Comparison of ENCODE assay signal across 10 mouse cellular contexts in genomic region chr3:151001881-151002412, GRCm38 (mm10).
DNase-seq lines count a peak whose midpoint lies in the region; ATAC-seq and TF ChIP-seq lines count a peak whose summit lies in the region.
"Had no signal": no experiment of that assay in that cellular context is flagged by ENCODE, and none has a peak within 500 bp of the region (broad histone marks: within the 10 kb centered on the region; RNA-seq: fewer than 3 reads in every experiment).

No protein-coding gene starts in this region.

- no peak for TF ChIP-seq POLR2A in cortical plate, adult 2 months (IDR thresholded peaks at IDR 0.05; ENCODE audit: extremely low read depth, insufficient read depth, low read length)

- no peaks in the 10 kb centered on the region for H3K27me3 ChIP-seq in kidney, embryonic 14.5 days (ENCODE audit: control insufficient read depth, insufficient read depth, low read length)
- no peaks in the 10 kb centered on the region for H3K27me3 ChIP-seq in midbrain, embryonic 13.5 days
- H3K27me3 ChIP-seq: liver, embryonic 13.5 days; stomach, embryonic 15.5 days had no signal

- no peaks in the 10 kb centered on the region for H3K9me3 ChIP-seq in kidney, embryonic 14.5 days (ENCODE audit: control insufficient read depth, low read length)
- no peaks in the 10 kb centered on the region for H3K9me3 ChIP-seq in midbrain, embryonic 13.5 days
- H3K9me3 ChIP-seq: liver, embryonic 13.5 days; stomach, embryonic 15.5 days had no signal

- DNase-seq in kidney, postnatal 10 days = peak; percentile 39
- peak; percentile 44 for DNase-seq in adipocyte (ENCODE audit: low spot score)
- DNase-seq in layer of hippocampus, postnatal 10 days (ENCODE audit: low spot score in 2 of 2) = peak; percentile 52 to 64
- no peak for DNase-seq in urinary bladder, postnatal 25 days (ENCODE audit: low spot score)
- no peak for DNase-seq in gastrocnemius, adult 8-10 months (ENCODE audit: low spot score in 2 of 2)
- DNase-seq: liver, embryonic 13.5 days had no signal

- no peak for ATAC-seq in kidney, embryonic 14.5 days (ENCODE audit: low FRiP score, low TSS enrichment)
- 0 out of 2 replicates have a peak, but pooled peaks have one; percentile 48 for ATAC-seq in midbrain, embryonic 13.5 days

- no peak overlapping the region for H3K4me2 ChIP-seq in kidney, embryonic 14.5 days (replicated peaks; ENCODE audit: low read depth, low read length)
- H3K4me2 ChIP-seq in midbrain, embryonic 13.5 days (replicated peaks) = no peak overlapping the region
- H3K4me2 ChIP-seq: liver, embryonic 13.5 days; stomach, embryonic 15.5 days had no signal

- 25% methylated on average over 6 of the region's 6 CpGs for WGBS in kidney, embryonic 14.5 days
- WGBS in midbrain, embryonic 13.5 days = 35% methylated on average over 6 of the region's 6 CpGs

- H3K4me3 ChIP-seq in kidney, embryonic 14.5 days (ENCODE audit: low read length) = no peak overlapping the region
- no peak overlapping the region for H3K4me3 ChIP-seq in cortical plate, adult 2 months (ENCODE audit: insufficient read depth, low read length)
- no peak overlapping the region for H3K4me3 ChIP-seq in midbrain, embryonic 13.5 days (replicated peaks)
- H3K4me3 ChIP-seq: liver, embryonic 13.5 days; stomach, embryonic 15.5 days had no signal

- TF ChIP-seq CTCF in cortical plate, adult 2 months (IDR thresholded peaks at IDR 0.05; ENCODE audit: extremely low read depth, insufficient read depth, low read length) = peak; percentile 66

- H3K27ac ChIP-seq in kidney, embryonic 14.5 days (ENCODE audit: low read depth, low read length) = no peak overlapping the region
- no peak overlapping the region for H3K27ac ChIP-seq in cortical plate, adult 2 months (ENCODE audit: insufficient read depth, low read length)
- H3K27ac ChIP-seq in midbrain, embryonic 13.5 days = no peak overlapping the region
- H3K27ac ChIP-seq: liver, embryonic 13.5 days; stomach, embryonic 15.5 days had no signal

- no peak overlapping the region for H3K9ac ChIP-seq in kidney, embryonic 14.5 days (ENCODE audit: low read depth, low read length)
- no peak overlapping the region for H3K9ac ChIP-seq in midbrain, embryonic 13.5 days (replicated peaks)
- H3K9ac ChIP-seq: liver, embryonic 13.5 days; stomach, embryonic 15.5 days had no signal

- H3K36me3 ChIP-seq in kidney, embryonic 14.5 days (ENCODE audit: control insufficient read depth, insufficient read depth, low read length) = no peaks in the 10 kb centered on the region
- no peaks in the 10 kb centered on the region for H3K36me3 ChIP-seq in midbrain, embryonic 13.5 days
- H3K36me3 ChIP-seq: liver, embryonic 13.5 days; stomach, embryonic 15.5 days had no signal

- H3K4me1 ChIP-seq in kidney, embryonic 14.5 days (ENCODE audit: control insufficient read depth, insufficient read depth, low read length) = no peaks in the 10 kb centered on the region
- H3K4me1 ChIP-seq in cortical plate, adult 2 months (ENCODE audit: control insufficient read depth, insufficient read depth, low read length) = no peaks in the 10 kb centered on the region
- no peaks in the 10 kb centered on the region for H3K4me1 ChIP-seq in midbrain, embryonic 13.5 days (replicated peaks)
- H3K4me1 ChIP-seq: liver, embryonic 13.5 days; stomach, embryonic 15.5 days had no signal

Comparison
In these comparisons a context has a peak if more than half of its experiments do, and no peak if none do; other contexts are left out.
1. DNase-seq: peak in kidney, postnatal 10 days (single experiment), adipocyte (single experiment) and layer of hippocampus, postnatal 10 days (2 of 2); none in urinary bladder, postnatal 25 days (single experiment) and gastrocnemius, adult 8-10 months (0 of 2).